Mouse (Mus musculus) skeletal muscle tissue, adult 2 months (tissue): ENCODE measurements around the gene Uggt1.

Experiments used
- DNase-seq: peaks from one replicate; pipeline ENCODE4 v3.0.0-alpha.2; 2012; ENCODE audit warnings: low read depth, low spot score

Uggt1 gene

GRCm38 (mm10) chr1:36173461-36173860, 71.1 kb downstream of the Uggt1 start:
- DNase-seq, result no peak

DNA sequence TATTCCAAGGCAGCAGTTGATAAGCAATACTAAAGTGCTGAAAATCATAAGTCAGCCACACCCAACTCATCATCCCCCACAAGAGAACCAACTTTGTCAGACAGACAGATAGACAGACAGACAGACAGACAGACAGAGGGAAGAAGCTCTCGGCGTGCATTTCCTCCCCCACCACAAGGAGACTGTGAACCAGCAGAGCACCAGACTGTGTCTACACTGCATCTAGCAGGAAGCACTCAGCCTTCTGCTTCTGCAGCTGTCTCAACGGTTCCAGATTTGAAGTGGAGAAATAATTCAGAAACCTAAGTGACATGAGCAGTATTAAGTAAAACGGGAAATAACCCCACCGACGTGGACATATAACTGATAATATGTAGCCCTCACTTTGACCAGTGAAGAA, 71.6 kb downstream of the Uggt1 start:
- no peak for DNase-seq

- DNase-seq, result peak; percentile 30
Measured at GRCm38 (mm10) chr1:36162687-36163086, 81.8 kb downstream of the Uggt1 start.

DNA sequence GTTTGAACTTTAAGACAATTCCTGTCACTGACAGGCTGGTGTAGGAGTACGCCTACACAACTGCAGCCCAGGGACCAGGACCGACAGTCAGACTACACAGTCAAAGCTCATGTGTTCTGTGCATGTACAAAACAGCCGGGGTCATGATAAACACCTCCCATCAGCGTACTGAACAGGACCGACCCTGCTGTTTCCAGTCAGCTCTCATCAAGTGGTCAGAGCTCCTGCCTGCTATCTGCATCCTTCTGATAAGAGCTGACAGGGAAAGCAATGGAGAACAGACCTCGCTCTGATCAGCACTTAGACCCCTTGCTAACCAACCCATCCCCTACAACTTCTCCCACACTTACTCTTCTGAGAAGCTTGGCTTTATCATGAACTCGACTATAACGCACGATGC, 83.3 kb downstream of the Uggt1 start:
- no peak for DNase-seq

DNA sequence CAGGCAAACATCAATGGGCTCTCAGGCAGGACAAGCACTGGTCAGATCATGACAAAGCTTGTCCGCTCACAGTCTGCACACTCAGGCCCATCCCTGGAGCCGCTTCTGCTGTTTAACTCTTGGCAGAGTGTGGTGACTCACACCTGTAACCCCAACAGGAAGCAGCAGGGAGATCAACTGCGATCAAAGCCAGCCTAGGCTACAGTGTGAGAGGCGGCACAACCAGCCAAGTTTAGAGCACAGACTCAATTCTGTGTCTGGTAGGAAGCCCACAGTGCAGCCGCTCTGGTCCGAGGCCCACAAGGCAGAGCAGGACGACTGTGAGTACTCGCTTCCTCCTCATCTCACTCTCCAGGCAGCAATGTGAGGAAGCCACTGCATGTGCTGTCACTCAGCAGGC, 84.3 kb downstream of the Uggt1 start:
- no peak for DNase-seq

DNA sequence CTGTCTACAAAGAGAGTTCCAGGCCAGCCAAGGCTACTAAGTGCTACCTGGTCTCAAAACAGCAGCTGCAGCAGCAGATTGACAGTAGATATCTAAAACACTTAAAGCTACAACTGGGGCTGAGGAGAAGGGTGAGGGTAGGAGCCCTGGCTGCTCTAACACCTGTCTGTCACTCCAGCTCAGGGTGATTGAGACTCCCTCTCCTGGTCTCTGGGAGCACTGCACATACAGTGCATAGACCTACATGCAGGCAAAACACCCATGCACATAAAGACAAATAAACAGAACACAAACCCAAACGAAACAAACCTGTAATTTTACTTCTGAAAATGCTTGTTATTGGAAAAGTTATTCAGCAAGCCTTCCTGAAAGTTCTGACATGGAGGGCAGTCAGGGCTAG, 95.1 kb downstream of the Uggt1 start:
- no peak for DNase-seq

DNA sequence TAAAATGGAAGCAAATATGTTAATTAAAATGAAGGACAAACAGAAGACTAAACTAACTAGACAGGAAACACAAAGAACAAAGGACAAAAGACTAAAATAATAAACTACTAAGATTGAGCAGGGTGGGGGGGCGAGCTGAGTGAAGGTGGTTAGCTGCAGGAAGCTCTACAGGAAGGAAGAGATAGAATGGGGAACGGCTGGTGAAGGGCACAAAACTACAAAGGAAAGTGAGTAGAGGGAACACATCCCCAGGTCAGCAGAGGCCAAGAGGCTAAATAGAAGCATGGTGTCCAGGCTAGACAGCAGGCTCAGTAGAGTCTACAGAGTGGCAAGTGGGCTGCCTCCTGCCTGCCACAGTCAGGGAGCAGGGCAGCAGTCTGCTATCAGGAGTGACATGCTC, 95.7 kb downstream of the Uggt1 start:
- DNase-seq, result no peak

DNA sequence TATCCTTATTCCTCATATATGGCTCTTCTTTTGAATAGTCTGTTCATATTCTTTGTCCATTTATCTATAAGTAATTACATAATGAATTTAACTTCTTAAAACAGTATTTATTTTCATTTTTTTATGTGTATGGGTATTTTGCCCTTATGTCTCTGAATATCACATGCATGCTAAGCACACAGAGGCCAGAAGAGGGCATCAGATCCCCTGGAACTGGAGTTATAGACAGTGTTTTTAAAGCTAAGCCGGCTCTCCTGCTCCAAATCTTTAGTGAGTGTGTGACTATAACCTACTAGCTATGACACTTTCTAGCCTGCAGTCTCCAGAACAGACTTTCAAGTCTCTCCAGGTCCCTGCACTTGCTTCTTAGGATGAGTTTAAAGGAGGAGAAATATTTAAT, 99.5 kb downstream of the Uggt1 start:
- DNase-seq, result no peak

DNA sequence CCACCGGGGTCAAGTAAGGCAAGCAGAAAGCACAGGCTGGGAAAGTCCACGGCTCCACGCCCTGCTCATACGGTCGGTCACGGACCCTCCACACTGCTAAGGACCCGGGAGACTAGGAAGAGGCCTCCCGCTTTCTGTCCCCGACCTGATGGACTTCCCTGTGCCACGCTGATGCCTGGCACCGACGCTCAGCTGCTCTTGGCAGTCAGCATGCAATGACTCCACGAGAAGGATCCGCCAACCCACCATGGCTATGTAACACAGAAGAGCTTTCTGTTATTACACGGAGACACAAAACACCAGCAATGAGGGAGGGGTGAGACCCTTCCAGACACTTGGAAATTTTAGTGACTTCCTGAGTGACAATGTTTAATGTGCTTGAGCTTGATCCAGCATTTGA, 104.2 kb downstream of the Uggt1 start:
- no peak for DNase-seq

DNA sequence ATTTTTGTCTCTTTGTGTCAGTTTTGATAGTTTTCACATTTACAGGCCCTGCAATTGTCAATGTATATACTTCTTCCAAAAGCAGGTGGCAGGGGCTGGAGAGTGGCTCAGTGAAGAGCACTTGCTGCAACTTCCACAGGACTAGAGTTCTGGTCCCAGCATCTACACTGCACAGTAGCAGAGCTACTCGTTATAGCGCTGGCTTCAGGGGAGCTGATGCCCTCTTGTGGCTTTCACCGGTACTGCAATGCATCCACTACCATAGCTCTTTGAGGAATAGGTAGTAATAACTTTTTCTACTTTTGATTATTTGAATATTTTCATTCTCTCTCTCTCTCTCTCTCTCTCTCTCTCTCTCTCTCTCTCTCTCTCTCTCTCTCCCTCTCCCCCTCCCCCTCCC, 109.9 kb downstream of the Uggt1 start:
- peak; percentile 55 for DNase-seq

- no peak for DNase-seq
Measured at GRCm38 (mm10) chr1:36133647-36134046, 110.9 kb downstream of the Uggt1 start.

GRCm38 (mm10) chr1:36133041-36133440, 111.5 kb downstream of the Uggt1 start:
- DNase-seq, result no peak

DNA sequence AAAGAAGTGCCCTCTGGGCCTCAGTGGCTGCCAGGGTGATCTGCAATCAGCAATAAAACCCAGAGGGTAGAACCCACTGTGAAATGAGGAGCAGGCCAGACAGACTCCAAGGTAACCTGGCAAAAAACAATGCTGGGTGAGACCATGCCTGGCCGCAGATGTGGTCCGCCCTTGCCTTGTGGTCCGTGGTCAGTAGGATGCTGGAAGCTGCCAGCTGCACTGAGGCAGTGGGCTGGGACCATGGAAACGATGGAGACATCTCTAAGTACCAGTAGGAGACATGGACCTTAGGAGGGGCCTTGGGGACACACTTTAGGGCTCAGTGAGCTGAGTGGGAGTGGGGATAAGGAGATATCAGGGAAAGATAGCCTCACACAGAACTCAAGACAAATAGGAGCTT, 112.3 kb downstream of the Uggt1 start:
- DNase-seq, result no peak

DNA sequence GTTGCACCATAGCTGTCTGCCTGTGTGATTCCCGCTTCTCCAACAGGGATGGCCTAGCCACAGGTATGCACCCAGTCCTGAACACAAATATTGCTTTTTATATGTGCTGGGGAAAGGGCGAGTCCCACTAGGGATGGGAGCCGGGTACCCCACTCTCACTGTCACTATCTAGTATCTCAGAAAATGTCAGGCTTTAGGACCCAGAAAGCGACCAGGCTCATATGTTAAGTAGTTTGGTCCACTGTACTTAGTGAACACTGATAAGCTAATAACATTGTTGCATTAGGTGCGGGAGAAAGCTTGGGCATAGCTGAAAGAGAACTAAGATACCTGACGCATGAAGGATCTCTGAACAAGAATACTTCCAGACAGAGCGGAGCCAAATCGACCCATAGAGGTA, 112.8 kb downstream of the Uggt1 start:
- no peak for DNase-seq

DNA sequence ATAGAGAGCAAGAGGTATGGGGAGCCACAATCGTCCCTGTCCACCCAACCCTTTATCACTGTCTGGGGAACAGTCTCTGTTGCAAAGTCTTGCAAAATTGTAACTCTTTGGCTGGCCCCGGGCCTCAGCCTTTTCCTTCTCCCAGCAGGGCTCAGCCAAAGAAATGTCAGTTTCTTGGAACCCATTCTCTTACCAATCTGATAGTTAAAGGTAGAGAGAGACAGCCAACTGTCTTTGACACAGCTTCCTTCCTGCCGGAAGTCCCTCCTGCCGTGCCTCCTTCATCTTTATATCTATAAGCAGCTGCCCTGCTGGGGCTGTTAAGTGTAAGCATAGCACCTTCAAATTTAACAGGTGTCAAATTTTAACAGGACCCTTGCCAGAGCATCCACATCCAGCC, 113.4 kb downstream of the Uggt1 start:
- DNase-seq, result no peak

- DNase-seq, result peak; percentile 33
Measured at GRCm38 (mm10) chr1:36130307-36131035, 114.0 kb downstream of the Uggt1 start.

- no peak for DNase-seq
Measured at GRCm38 (mm10) chr1:36129881-36130280, 114.6 kb downstream of the Uggt1 start.

DNA sequence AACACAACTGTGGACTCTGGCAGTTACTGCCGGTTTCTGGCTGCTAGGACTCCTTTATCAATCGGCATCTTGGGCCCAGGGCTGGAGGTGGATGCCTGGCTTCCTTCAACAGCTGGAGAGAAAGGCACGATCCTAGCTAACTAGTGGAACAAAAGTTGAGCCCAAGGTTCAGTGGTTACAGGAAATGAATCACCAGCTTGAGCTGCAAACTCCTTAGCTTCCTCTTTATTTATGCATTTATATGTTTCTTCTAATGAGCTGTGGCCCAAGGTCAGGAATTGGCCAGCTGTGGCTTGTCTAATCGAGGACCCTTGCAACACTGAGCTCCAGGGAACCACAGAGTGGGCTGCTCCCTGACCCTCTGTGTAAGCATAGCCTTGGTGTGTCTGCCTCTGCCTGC, 115.4 kb downstream of the Uggt1 start:
- no peak for DNase-seq

DNA sequence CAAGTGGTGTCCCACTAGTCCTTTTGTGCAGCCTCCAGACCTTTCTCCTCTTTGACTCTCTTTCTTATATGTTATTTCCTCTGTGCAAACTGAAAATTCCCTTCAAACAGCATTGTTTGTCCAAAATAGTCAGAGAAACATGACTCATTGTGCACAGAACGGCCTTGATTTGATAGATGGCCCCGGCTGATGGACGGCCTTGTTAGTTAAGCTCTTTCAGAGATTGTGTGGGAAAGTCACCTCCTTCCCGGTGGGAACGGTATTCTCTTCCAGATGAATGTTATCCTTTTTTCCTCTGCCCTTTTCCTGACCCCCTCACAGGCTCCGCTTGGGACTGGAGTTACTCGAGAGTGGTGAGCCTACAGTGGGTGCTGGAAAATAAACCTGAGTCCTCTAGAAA, 119.4 kb downstream of the Uggt1 start:
- no peak for DNase-seq

DNA sequence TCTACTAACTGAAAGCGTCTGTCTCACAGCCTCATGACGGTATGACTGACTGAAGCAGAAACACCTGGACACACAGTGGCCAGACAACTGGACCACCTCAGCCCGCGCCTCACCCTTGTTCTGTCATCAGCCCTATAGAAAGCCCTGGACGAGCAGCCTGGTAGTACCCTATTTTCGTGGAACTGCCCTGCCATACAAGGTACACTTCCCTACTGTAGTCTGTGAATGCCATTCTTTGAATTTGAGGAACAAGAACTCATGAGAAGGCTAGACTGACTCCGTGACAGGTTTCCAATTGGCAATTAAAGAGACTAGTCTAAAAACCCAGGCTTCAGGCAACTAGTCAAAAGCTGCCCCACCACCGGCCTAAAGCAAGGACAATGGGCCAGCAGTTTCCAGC, 123.3 kb downstream of the Uggt1 start:
- no peak for DNase-seq

GRCm38 (mm10) chr1:36119426-36119825, 125.1 kb downstream of the Uggt1 start:
- DNase-seq, result no peak

GRCm38 (mm10) chr1:36118958-36119357, 125.6 kb downstream of the Uggt1 start:
- no peak for DNase-seq

- no peak for DNase-seq
Measured at GRCm38 (mm10) chr1:36118061-36118685, 126.3 kb downstream of the Uggt1 start.

DNA sequence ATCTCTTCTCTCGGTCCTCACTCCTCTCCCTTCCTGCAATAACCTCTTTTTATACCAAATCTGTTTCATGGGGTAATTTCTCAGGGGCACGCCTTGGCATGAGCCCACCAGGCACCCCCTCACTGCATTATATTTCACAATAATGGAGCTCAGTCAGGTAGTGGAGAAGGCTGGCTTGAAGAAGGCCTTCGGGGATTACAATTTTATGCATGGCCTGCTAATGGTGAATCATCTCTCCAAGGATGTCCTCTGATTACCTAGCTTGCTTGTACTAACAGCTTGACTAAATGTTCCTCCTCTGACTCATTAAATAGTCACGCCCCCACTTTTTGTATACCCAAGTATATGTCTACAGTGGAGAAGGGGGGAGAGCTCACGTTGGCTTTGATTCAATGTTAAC, 128.0 kb downstream of the Uggt1 start:
- no peak for DNase-seq
